Mouse (Mus musculus) brain, embryonic 14.5 days (tissue): ENCODE measurements around the gene Parp11. TPM values are rescaled to one million over a fixed set of nuclear protein-coding genes. Genes with fewer than 3 reads are reported as not detected.

Experiments
- DNase-seq: peaks from one replicate; pipeline ENCODE4 v3.0.0-alpha.2; 2011; ENCODE audit warnings: low read depth
- CTCF ChIP-seq: fragments of 200-500 bp; IDR thresholded peaks from 2 replicates; pipeline ENCODE4 v1.5.1; 2012; ENCODE audit warnings: inconsistent platforms, mild to moderate bottlenecking, moderate library complexity, borderline replicate concordance; ENCODE audit not compliant: insufficient read depth, insufficient read length; ENCODE audit errors: extremely low read depth
- POLR2A ChIP-seq: fragments of 200-500 bp; IDR thresholded peaks from 2 replicates; pipeline ENCODE4 v1.6.1; 2012; ENCODE audit warnings: mild to moderate bottlenecking, inconsistent platforms, borderline replicate concordance; ENCODE audit not compliant: poor library complexity, insufficient read depth, insufficient read length, severe bottlenecking; ENCODE audit errors: extremely low read depth
- polyA plus RNA-seq: library from polyadenylated mRNA; depleted of rRNA; stranded (reverse); fragments of >200 nt; gene quantifications from 2 replicates; pipeline ENCODE4 v1.2.3, GENCODE M21; 2012; rRNA removed

Gene Parp11
- polyA plus RNA-seq = 86.1 and 86.6 TPM in 2 replicates

DNA sequence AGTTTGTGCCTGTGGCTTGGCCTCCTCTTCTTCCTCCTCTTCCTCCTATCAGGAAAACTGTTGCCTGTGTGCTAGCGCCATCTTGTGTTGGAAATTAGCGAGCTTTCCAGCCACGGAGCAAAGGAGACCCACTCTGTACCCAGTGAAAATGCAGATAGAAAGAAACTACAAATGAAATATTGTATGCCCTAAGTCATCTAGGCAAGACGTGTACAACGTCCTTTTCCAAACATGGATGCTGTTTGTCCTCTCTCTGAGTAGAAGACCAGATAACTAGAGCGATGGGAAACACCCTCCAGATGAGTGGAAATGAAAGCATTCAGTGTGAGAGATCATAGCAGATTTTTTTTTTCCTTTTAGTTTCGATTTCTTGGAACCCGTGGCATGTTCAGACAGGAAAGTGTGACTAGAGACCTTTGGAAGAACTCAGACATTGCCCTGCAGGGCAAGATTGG lies at the start of gene Parp11:
TSS of gene Parp11 (plus strand) at position 405 of the 455 bp plus-strand sequence.
- DNase-seq = peak; percentile 82
- TF ChIP-seq CTCF (peak; percentile 89), POLR2A (no peak)

DNA sequence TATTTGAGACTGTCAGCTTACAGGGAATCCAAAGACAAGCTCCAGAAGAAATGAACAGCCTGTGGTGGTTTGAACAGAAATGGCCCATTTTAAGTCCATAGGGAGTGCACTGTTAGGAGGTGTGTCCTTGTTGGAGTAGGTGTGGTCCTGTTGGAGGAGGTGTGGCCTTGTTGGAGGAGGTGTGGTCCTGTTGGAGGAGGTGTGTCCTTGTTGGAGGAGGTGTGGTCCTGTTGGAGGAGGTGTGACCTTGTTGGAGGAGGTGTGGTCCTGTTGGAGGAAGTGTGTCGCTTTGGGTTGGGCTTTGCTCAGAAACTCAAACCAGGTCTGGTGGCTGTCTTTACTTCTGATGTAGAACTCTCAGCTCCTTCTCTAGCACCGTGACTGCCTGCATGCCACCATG lies 48.6 kb upstream of the Parp11 start:
- DNase-seq = no peak
- TF ChIP-seq POLR2A (no peak), CTCF (no peak)

DNA sequence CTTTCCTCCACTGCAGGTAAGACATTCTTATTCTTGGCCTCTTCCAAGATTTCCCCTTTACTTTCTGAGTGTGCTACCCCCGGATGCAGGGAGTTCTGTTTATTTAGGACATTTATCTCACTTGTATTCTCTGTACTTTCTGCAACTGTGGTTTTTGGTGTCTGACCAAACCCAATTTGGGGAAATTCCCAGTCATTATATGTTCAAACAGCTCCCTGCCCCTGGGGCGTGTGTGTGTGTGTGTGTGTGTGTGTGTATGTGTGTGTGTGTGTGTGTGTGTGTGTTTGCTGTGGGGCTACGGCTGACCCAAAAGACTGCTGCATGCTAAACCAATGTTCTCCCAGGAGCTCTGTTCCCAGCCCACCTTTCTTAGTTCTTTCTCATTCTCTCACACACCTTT lies 45.2 kb upstream of the Parp11 start:
- TF ChIP-seq POLR2A (no peak), CTCF (no peak)
- DNase-seq = no peak

DNA sequence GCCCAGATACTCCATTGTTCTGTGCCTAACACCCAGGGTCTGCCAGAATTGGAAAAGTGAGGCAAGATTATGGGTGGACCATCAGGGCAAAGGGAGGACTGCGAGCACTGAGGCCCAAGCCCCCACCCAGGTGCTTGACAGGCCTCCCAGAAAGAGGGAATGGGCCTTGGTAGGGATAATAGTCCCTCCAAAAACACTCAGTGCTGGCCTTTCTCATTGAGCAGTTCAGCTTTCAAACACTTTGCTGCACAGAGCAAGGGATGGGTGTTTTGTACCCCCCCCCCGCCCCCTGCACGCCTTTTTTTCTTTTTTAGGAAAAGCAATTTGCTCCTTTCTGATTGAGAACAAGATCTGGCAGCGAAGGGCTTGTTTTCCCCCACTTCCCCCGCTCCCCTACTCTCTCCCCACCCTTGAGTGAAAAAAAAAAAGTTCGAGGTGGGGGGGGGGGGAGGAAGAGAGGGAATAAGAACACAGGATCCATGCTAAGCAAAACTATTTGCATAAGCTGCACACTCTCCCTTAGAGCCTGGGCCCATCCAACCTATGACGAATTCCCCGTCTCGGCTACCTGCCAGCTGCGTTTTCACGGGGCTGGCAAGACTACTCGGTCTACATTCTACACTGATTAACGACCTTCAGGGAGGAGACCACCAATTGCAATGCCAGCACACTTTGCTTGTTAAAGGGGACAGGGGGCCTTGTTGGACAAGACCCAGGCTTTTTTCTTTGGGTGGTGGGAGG lies 42.4 kb upstream of the Parp11 start:
- TF ChIP-seq CTCF (no peak), POLR2A (no peak)
- DNase-seq = peak; percentile 98

DNA sequence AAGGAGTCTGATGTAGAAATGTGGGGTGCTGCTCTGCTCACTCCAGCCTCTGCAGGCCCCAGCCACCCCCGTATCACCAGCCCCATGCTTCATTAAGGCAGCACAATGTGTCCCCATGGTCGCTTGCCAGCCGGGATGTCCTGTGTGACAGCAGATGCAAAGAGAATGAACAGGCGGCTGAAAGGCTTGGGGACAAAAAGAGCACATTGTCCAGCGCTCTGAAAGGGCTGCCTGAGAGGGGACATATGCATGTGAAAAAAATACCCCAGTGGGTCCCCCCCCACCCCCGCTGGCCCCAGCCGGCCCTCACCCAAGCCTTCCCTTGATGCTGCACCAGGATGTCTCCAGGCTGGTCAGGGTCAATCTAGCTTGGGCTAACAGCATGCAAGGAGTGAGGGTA lies 41.0 kb upstream of the Parp11 start:
- DNase-seq = peak; percentile 96
- TF ChIP-seq CTCF (no peak), POLR2A (no peak)

DNA sequence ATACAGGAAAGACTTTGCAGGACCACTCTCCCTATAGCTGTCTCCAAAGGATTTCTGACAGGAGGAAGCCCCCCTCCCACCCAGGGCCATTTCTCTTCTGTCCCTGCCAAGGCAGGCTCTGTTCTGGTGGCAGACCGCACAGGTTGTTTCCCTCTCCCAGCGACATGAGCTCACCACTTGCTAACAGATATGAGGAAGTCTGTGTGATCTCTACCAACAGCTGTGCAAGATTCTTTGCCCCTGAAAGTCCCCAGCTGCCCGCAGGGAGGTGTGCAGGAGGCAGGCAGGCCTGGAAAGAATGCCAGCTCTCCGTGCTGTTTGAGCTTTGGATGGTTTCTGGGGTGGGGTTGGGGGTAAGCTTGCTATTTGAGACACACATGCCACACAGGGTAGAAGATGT lies 38.9 kb upstream of the Parp11 start:
- peak; percentile 88 for DNase-seq
- TF ChIP-seq CTCF (no peak; the same call in 1 of the 2 replicates), POLR2A (no peak)

DNA sequence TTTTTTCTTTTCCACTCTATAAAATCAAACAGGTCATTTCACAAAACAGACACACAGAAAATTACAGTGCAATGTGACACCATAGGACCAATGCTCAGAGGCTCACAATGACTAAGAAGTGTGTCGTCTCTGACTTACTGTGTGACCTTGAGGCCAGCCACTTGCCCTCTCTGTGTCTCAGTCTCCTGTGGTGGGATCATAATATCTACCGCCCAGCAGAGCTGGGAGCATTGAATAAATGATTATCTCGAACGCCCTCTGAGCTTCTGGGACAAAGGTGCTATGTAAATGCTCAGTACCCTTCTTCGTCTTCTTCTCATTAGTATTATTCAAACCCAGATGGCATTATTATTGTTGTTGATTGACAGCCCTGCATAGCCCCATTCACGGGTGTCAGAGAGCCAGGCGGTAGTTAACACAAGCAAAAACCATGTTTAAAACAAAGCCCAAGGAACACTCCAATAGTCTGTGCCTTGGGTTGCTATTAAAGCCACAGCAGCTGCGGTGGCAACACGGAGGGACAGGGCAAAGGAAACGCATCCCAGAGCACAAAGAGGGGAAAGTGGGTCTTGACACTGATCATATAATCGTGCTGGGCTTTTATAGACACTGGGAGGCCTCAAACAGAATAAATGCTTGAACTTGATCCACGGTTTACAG lies 29.0 kb upstream of the Parp11 start:
- DNase-seq = peak; percentile 94
- TF ChIP-seq POLR2A = no peak
- no peak for TF ChIP-seq CTCF

DNA sequence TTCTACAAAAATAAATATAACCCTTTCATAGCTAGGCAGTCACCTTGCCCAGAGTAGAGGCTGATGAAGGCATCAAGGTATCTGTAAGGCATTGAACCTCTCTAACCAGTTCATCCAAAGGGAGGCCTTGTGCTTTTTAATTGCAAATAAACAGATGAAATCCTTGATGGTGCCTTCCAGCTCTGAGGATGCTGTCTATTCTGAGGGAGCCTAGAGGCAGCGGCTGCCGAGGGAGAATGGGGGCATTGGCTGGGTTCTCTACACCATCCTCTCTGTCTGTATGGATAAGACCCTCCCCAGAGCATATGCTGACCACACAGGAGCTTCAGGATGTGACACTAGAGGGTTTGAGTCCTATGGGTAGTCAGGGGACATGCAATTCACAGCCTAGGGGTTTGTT lies 28.3 kb upstream of the Parp11 start:
- no peak for TF ChIP-seq POLR2A
- no peak for TF ChIP-seq CTCF
- DNase-seq = no peak

DNA sequence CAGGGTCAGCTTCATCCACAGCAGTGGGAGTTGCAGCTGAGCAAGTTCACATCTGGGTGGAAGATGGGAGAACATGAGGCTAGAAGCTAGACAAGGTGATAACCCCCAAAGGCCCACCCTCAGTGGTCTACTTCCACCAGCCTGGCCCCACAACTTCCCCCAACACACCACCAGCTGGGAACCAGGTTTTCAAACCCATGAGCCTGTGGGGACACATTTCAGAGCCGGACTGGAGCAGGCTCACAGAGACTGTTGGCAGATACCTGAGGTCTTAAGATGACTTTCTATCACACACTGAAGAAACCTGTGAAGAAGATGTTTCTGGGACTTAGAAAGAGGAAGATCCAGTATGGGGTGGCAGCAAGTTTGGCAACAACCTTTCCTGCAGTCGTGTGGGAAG lies 26.5 kb upstream of the Parp11 start:
- TF ChIP-seq POLR2A (no peak), CTCF (no peak)
- no peak for DNase-seq

DNA sequence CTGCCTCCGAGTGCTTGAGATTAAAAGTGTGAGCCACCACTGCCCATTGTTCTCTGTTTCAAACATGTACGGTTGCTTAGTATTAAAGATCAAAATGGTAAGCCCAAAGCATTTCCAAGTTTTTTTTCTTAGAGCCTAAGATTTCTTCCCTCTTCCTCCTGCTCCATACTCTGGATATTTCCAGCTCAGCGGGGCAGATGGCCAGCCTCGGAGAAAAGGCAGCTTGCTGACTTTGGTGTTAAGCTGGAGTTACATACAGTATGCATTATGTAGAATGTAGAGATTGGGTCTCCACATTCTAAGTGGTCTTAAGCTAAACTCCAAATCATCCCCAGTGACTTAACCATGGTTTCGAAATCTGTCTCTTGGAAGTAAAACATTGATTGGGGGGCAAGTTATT lies 21.5 kb upstream of the Parp11 start:
- no peak for DNase-seq
- no peak for TF ChIP-seq CTCF
- TF ChIP-seq POLR2A = no peak

DNA sequence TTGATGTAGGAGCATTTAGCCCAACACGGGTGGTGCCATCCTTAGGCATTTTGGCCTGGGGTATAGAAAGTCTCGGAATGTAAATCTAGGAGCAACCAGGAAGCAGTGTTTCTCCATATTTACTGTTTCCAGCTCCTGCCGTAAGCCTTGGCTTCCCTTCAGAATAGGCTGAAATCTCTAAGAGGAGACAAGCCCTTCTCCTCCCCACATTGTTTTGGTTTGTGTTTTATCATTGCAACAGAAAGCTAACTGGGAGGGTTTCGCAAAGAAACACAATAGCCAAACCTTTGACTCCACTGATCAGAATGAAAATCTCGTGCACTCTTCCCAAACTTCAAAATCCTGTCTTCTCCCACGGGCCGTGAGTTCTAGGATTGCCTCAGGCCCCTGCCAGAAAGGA lies 15.9 kb upstream of the Parp11 start:
- no peak for TF ChIP-seq CTCF
- no peak for DNase-seq

DNA sequence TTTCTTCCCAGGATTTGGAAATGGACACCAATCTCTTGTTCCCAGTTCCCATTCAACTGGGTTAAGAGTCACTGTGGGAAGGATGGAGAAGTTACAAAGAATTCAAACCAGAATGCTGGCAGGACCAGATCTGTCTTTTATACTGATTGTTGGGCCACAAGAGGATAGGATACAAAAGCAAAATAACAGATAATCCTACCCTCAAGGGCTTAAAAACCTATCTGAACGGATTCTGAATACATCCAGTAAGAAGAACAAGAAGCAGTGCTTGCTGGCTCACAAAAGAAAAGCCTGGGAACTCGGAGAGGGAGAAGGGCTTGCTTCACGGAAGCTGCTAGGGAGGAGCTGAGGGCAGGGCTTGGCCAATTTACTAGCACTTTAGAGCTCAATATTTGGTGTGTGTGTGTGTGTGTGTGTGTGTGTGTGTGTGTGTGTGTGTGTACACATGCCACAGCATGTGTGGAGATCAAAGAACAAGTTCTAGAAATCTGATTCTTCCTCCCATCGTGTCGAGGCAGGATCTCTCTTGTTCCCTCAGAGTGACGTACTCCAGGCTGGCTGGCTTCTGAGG lies 15.4 kb upstream of the Parp11 start:
- TF ChIP-seq POLR2A = no peak
- TF ChIP-seq CTCF = no peak
- peak; percentile 44 for DNase-seq

DNA sequence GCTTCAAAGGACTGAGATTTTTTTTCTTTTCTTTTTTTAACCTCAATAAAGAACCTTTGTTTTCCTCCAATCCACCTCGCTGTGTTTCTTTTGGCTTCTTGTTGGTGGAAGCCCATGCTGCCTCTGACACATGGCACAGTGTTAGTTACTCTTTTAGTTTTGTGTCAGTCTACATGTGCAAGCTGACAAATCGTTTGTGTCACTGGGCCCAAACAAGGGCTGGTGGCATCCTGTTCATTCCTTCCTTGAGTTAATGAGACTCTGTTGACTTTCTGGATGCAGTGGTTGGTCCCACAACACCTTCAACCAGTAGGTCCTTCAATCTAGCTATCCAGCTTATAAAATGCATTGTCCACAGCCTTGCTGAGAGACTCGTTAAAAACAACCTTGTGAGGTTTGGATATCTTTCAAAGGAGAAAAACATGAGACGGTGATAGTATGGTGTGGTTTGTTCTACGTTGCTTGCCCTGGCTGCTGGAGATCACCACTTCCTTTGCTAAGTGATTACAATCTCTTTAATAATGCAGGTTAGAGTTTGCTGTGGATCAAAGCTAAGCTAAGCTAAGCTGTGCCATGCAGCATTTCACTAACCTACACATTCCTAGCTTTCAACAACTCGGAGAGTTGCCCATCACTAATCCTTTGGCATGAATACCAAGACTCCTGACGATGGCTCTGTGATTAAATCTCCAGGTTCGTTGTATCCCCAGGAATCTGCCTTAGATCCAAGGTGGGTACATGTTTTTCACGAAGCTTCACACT lies 12.6 kb upstream of the Parp11 start:
- DNase-seq = no peak

More for the DNA sequence above, 12.6 kb upstream of the Parp11 start:
- TF ChIP-seq POLR2A (no peak), CTCF (no peak)
